Mouse (Mus musculus) MEL (cell line): ENCODE results near the gene Cox17. TPM values are rescaled to one million over a fixed set of nuclear protein-coding genes. Genes with fewer than 3 reads are reported as not detected.

Experiments used
- DNase-seq: peaks from one replicate; pipeline ENCODE4 v3.0.0; 2011; ENCODE audit warnings: low read depth, low spot score
- H3K27ac ChIP-seq: 2 replicates; pipeline ENCODE4 v1.5.1; 2012; ENCODE audit warnings: low read depth, mild to moderate bottlenecking, control low read depth, low read length, moderate library complexity; ENCODE audit not compliant: control insufficient read depth
- H3K27me3 ChIP-seq, 2 experiments: fragments of 150-350 bp in 1 of 2; sonication (generic) in 1 of 2; 2 replicates each; pipeline ENCODE4 v1.6.1; 2012; ENCODE audit warnings: low read length in 2 of 2, mild to moderate bottlenecking in 2 of 2, improper control_type of control experiment in 1 of 2, moderate library complexity in 1 of 2; ENCODE audit not compliant: insufficient read depth in 2 of 2, control insufficient read depth in 1 of 2
- H3K36me3 ChIP-seq, 2 experiments: 2 replicates each; pipeline ENCODE4 v1.6.1; 2012 to 2014; ENCODE audit warnings: low read length in 2 of 2, improper control_type of control experiment in 1 of 2, inconsistent platforms in 1 of 2, mild to moderate bottlenecking in 1 of 2; ENCODE audit not compliant: insufficient read depth in 2 of 2, control insufficient read depth in 1 of 2
- H3K4me1 ChIP-seq, 2 experiments: fragments of 150-350 bp in 1 of 2; sonication (generic) in 1 of 2; 2 replicates each; pipeline ENCODE4 v1.6.1; 2012; ENCODE audit warnings: low read length in 2 of 2, improper control_type of control experiment in 1 of 2, mild to moderate bottlenecking in 1 of 2; ENCODE audit not compliant: insufficient read depth in 2 of 2, control insufficient read depth in 1 of 2
- H3K4me3 ChIP-seq, 2 experiments: fragments of 150-350 bp in 1 of 2; sonication (generic) in 1 of 2; 2 replicates each; pipeline ENCODE4 v1.5.1; 2012; ENCODE audit warnings: low read depth in 2 of 2, low read length in 2 of 2, mild to moderate bottlenecking in 2 of 2, moderate library complexity in 2 of 2, control low read depth in 1 of 2, improper control_type of control experiment in 1 of 2; ENCODE audit not compliant: control insufficient read depth in 1 of 2, insufficient read depth in 1 of 2
- H3K79me2 ChIP-seq: 2 replicates; pipeline ENCODE4 v1.6.1; 2012; ENCODE audit warnings: mild to moderate bottlenecking, low read length, moderate library complexity; ENCODE audit not compliant: control insufficient read depth, poor library complexity, insufficient read depth
- H3K9ac ChIP-seq: 2 replicates; pipeline ENCODE4 v1.6.1; 2012; ENCODE audit warnings: low read depth, mild to moderate bottlenecking, control low read depth, low read length, moderate library complexity; ENCODE audit not compliant: control insufficient read depth, poor library complexity, severe bottlenecking
- H3K9me3 ChIP-seq: fragments of 150-350 bp; sonication (generic); replicated peaks from 2 replicates; pipeline ENCODE4 v1.6.1; 2012; ENCODE audit warnings: mild to moderate bottlenecking, low read length, improper control_type of control experiment, moderate library complexity; ENCODE audit not compliant: insufficient read depth
- CTCF ChIP-seq, 3 experiments: IDR thresholded peaks in 2 of 3; conservative IDR thresholded peaks in 1 of 3; 2 replicates each; pipeline ENCODE4 v1.5.1; 2011 to 2012; ENCODE audit warnings: low read length in 3 of 3, low read depth in 2 of 3, mild to moderate bottlenecking in 2 of 3, improper control_type of control experiment in 1 of 3, inconsistent platforms in 1 of 3, mixed read lengths in 1 of 3, moderate library complexity in 1 of 3; ENCODE audit not compliant: control insufficient read depth in 1 of 3, insufficient read depth in 1 of 3, poor library complexity in 1 of 3, severe bottlenecking in 1 of 3
- E2F4 ChIP-seq: IDR thresholded peaks from 2 replicates; pipeline ENCODE4 v1.6.1; 2011; ENCODE audit warnings: low read depth, low read length, improper control_type of control experiment, borderline replicate concordance
- GABPA ChIP-seq: IDR thresholded peaks from 2 replicates; pipeline ENCODE4 v1.6.1; 2012; ENCODE audit warnings: low read depth, mild to moderate bottlenecking, inconsistent platforms, low read length, improper control_type of control experiment, moderate library complexity
- GATA1 ChIP-seq: IDR thresholded peaks from 2 replicates; pipeline ENCODE4 v1.6.1; 2011; ENCODE audit warnings: low read depth, low read length, improper control_type of control experiment
- KAT2A ChIP-seq: conservative IDR thresholded peaks from 2 replicates; pipeline ENCODE4 v1.6.1; 2012; ENCODE audit warnings: low read depth, low read length, improper control_type of control experiment, inconsistent platforms
- MAZ ChIP-seq: IDR thresholded peaks from 2 replicates; pipeline ENCODE4 v1.6.1; 2012; ENCODE audit warnings: low read depth, mild to moderate bottlenecking, inconsistent platforms, low read length, improper control_type of control experiment
- MEF2A ChIP-seq: IDR thresholded peaks from 2 replicates; pipeline ENCODE4 v1.6.1; 2014; ENCODE audit warnings: low read depth, mild to moderate bottlenecking, inconsistent platforms, low read length, improper control_type of control experiment; ENCODE audit not compliant: poor library complexity, insufficient replicate concordance, severe bottlenecking; ENCODE audit errors: extremely low read depth
- MXI1 ChIP-seq: IDR thresholded peaks from 2 replicates; pipeline ENCODE4 v1.6.1; 2011; ENCODE audit warnings: mild to moderate bottlenecking, low read depth, low read length, improper control_type of control experiment
- NRF1 ChIP-seq: IDR thresholded peaks from 2 replicates; pipeline ENCODE4 v1.6.1; 2014; ENCODE audit warnings: low read depth, mild to moderate bottlenecking, inconsistent platforms, low read length, improper control_type of control experiment, moderate library complexity; ENCODE audit not compliant: poor library complexity, insufficient read depth, severe bottlenecking
- POLR2A ChIP-seq, 2 experiments: IDR thresholded peaks; 2 replicates each; pipeline ENCODE4 v1.6.1; 2011 to 2012; ENCODE audit warnings: low read length in 2 of 2, mild to moderate bottlenecking in 2 of 2, control low read depth in 1 of 2, improper control_type of control experiment in 1 of 2, low read depth in 1 of 2, moderate library complexity in 1 of 2; ENCODE audit not compliant: control insufficient read depth in 1 of 2, insufficient read depth in 1 of 2, poor library complexity in 1 of 2
- POLR2AphosphoS2 ChIP-seq: IDR thresholded peaks from 2 replicates; pipeline ENCODE4 v1.6.1; 2011; ENCODE audit warnings: low read length, improper control_type of control experiment
- RAD21 ChIP-seq: IDR thresholded peaks from 2 replicates; pipeline ENCODE4 v1.6.1; 2011; ENCODE audit warnings: mild to moderate bottlenecking, low read depth, low read length, improper control_type of control experiment
- RCOR1 ChIP-seq: IDR thresholded peaks from 2 replicates; pipeline ENCODE4 v1.6.1; 2012; ENCODE audit warnings: low read depth, mild to moderate bottlenecking, inconsistent platforms, low read length, improper control_type of control experiment
- TBP ChIP-seq: IDR thresholded peaks from 2 replicates; pipeline ENCODE4 v1.8.0; 2011; ENCODE audit warnings: low read depth, low read length, improper control_type of control experiment
- TCF12 ChIP-seq: IDR thresholded peaks from 2 replicates; pipeline ENCODE4 v1.6.1; 2014; ENCODE audit warnings: low read depth, mild to moderate bottlenecking, inconsistent platforms, low read length, improper control_type of control experiment, moderate library complexity
- UBTF ChIP-seq: IDR thresholded peaks from 2 replicates; pipeline ENCODE4 v1.6.1; 2012; ENCODE audit warnings: low read depth, mild to moderate bottlenecking, inconsistent platforms, low read length, improper control_type of control experiment, moderate library complexity, borderline replicate concordance; ENCODE audit not compliant: insufficient read depth
- USF1 ChIP-seq: IDR thresholded peaks from 2 replicates; pipeline ENCODE4 v1.6.1; 2014; ENCODE audit warnings: low read depth, mild to moderate bottlenecking, inconsistent platforms, low read length, improper control_type of control experiment, moderate library complexity
- USF2 ChIP-seq, 2 experiments: IDR thresholded peaks; 2 replicates each; pipeline ENCODE4 v1.6.1; 2011 to 2012; ENCODE audit warnings: improper control_type of control experiment in 2 of 2, low read length in 2 of 2, borderline replicate concordance in 1 of 2, inconsistent platforms in 1 of 2, low read depth in 1 of 2, mild to moderate bottlenecking in 1 of 2; ENCODE audit not compliant: insufficient read depth in 1 of 2
- ZKSCAN1 ChIP-seq: IDR thresholded peaks from 2 replicates; pipeline ENCODE4 v1.6.1; 2012; ENCODE audit warnings: low read depth, mild to moderate bottlenecking, inconsistent platforms, low read length, improper control_type of control experiment, moderate library complexity
- ZMIZ1 ChIP-seq: IDR thresholded peaks from 2 replicates; pipeline ENCODE4 v1.6.1; 2012; ENCODE audit warnings: low read depth, mild to moderate bottlenecking, inconsistent platforms, low read length, improper control_type of control experiment, moderate library complexity
- polyA plus RNA-seq, 2 experiments: library from polyadenylated mRNA; stranded (reverse) in 1 of 2; unstranded in 1 of 2; fragments of >175 nt in 1 of 2; fragments of >200 nt in 1 of 2; gene quantifications; 2 replicates each; pipeline versions ENCODE4 v1.2.1 to v1.2.4; 2012; ENCODE audit warnings: low replicate concordance in 2 of 2, low read depth in 1 of 2; ENCODE audit not compliant: insufficient read length in 2 of 2, insufficient read depth in 1 of 2, missing spikeins in 1 of 2
- total RNA-seq: library from RNA; depleted of rRNA; stranded (reverse); fragments of 300-350 nt; gene quantifications from 2 replicates; pipeline ENCODE4 v1.2.3, GENCODE M21; 2012

Gene Cox17
- total and polyA plus RNA-seq, 3 experiments = 269 to 295 TPM; not detected in 1

GRCm38 (mm10) chr16:38307221-38307605 lies 39.6 kb upstream of the Cox17 start:
- no peaks in the 10 kb centered on the region for H3K4me1 ChIP-seq
- no peak overlapping the region for H3K4me3 ChIP-seq
- DNase-seq = no peak
- no peaks in the 10 kb centered on the region for H3K9me3 ChIP-seq
- H3K27me3 ChIP-seq = peaks cover 2 to 3% of the 10 kb centered on the region in 2 experiments; a peak in 3 of 4 replicates
- no peak overlapping the region for H3K27ac ChIP-seq
- H3K79me2 ChIP-seq = no peaks in the 10 kb centered on the region
- H3K36me3 ChIP-seq = no peaks in the 10 kb centered on the region
- TF ChIP-seq MXI1 (no peak), E2F4 (no peak), TBP (no peak), ZKSCAN1 (no peak), MEF2A (no peak), CTCF (IDR thresholded peaks at IDR 0.05 in 2 of 3, conservative IDR thresholded peaks at IDR 0.05 in 1 of 3; ENCODE audit: control insufficient read depth in 1 of 3, insufficient read depth in 1 of 3, low read depth in 2 of 3, low read length in 3 of 3, poor library complexity in 1 of 3, severe bottlenecking in 1 of 3) (no peak)
- no peak overlapping the region for H3K9ac ChIP-seq

GRCm38 (mm10) chr16:38307651-38308050 lies 39.1 kb upstream of the Cox17 start:
- Histone ChIP-seq H3K36me3 (no peaks in the 10 kb centered on the region), H3K27ac (no peak overlapping the region)
- TF ChIP-seq MXI1 = no peak
- TF ChIP-seq MAZ = no peak
- no peak for TF ChIP-seq RCOR1
- no peak for TF ChIP-seq GABPA
- no peak for TF ChIP-seq MEF2A
- no peak for TF ChIP-seq POLR2A (IDR thresholded peaks at IDR 0.05; ENCODE audit: control insufficient read depth in 1 of 2, insufficient read depth in 1 of 2, low read depth in 1 of 2, low read length in 2 of 2, poor library complexity in 1 of 2)
- no peak for TF ChIP-seq UBTF
- TF ChIP-seq NRF1 = no peak
- TF ChIP-seq, all 39 proteins: peak for 0
- no peaks in the 10 kb centered on the region for H3K9me3 ChIP-seq
- H3K4me3 ChIP-seq = no peak overlapping the region
- H3K4me1 ChIP-seq = no peaks in the 10 kb centered on the region
- peaks cover 2 to 3% of the 10 kb centered on the region in 2 experiments; a peak in 3 of 4 replicates for H3K27me3 ChIP-seq
- H3K9ac ChIP-seq = no peak overlapping the region
- DNase-seq = no peak
- no peaks in the 10 kb centered on the region for H3K79me2 ChIP-seq

GRCm38 (mm10) chr16:38308195-38308594 lies 38.6 kb upstream of the Cox17 start:
- TF ChIP-seq RAD21 (no peak), USF2 (IDR thresholded peaks at IDR 0.05; ENCODE audit: borderline replicate concordance in 1 of 2, insufficient read depth in 1 of 2, low read depth in 1 of 2, low read length in 2 of 2) (no peak), TCF12 (no peak), USF1 (no peak), GATA1 (no peak), UBTF (no peak), ZKSCAN1 (no peak), KAT2A (no peak), POLR2AphosphoS2 (no peak), ZMIZ1 (no peak)
- H3K36me3 ChIP-seq = no peaks in the 10 kb centered on the region
- no peak overlapping the region for H3K27ac ChIP-seq
- H3K9ac ChIP-seq = no peak overlapping the region
- no peak overlapping the region for H3K4me3 ChIP-seq
- H3K27me3 ChIP-seq = peaks cover 2 to 3% of the 10 kb centered on the region in 2 experiments; a peak in 3 of 4 replicates
- H3K79me2 ChIP-seq = no peaks in the 10 kb centered on the region
- H3K4me1 ChIP-seq = no peaks in the 10 kb centered on the region
- no peak for DNase-seq
- no peaks in the 10 kb centered on the region for H3K9me3 ChIP-seq
